Mouse (Mus musculus) hindbrain, embryonic 11.5 days (tissue): Measurements from ENCODE around the gene Hist1h2an. TPM values are rescaled to one million over a fixed set of nuclear protein-coding genes. Genes with fewer than 3 reads are reported as not detected.
"Not testable (repeated sequence)": the region's sequence is repeated elsewhere in the genome, so short reads cannot be mapped to it uniquely, and the experiment has no call there.

Source experiments
- ATAC-seq: fragments of 200-750 bp; cut with Nextera tagmentation; 2 replicates; pipeline ENCODE4 v1.8.0; 2017; ENCODE audit warnings: mild to moderate bottlenecking, moderate TSS enrichment, moderate library complexity; ENCODE audit not compliant: low FRiP score
- DNase-seq: peaks from one replicate; pipeline ENCODE4 v3.0.0-alpha.2; 2015; ENCODE audit warnings: low spot score
- H3K27ac ChIP-seq: fragments of 300-500 bp; sonication (generic); 2 replicates; pipeline ENCODE4 v1.5.1; 2014; ENCODE audit warnings: mild to moderate bottlenecking, low read depth, low read length
- H3K27me3 ChIP-seq: fragments of 300-500 bp; sonication (generic); 2 replicates; pipeline ENCODE4 v1.6.1; 2014; ENCODE audit warnings: mild to moderate bottlenecking, low read length, moderate library complexity, mixed read lengths; ENCODE audit not compliant: control insufficient read depth, insufficient read depth
- H3K36me3 ChIP-seq: fragments of 300-500 bp; sonication (generic); 2 replicates; pipeline ENCODE4 v1.6.1; 2014; ENCODE audit warnings: mild to moderate bottlenecking, low read length, moderate library complexity, mixed read lengths; ENCODE audit not compliant: control insufficient read depth, insufficient read depth
- H3K4me1 ChIP-seq: fragments of 300-500 bp; sonication (generic); replicated peaks from 2 replicates; pipeline ENCODE4 v1.6.1; 2014; ENCODE audit warnings: low read length, mixed read lengths; ENCODE audit not compliant: control insufficient read depth, insufficient read depth
- H3K4me2 ChIP-seq: fragments of 300-500 bp; sonication (generic); replicated peaks from 2 replicates; pipeline ENCODE4 v1.6.1; 2014; ENCODE audit warnings: mild to moderate bottlenecking, low read depth, low read length
- H3K4me3 ChIP-seq: fragments of 300-500 bp; sonication (generic); 2 replicates; pipeline ENCODE4 v1.5.1; 2014; ENCODE audit warnings: low read depth, low read length
- H3K9ac ChIP-seq: fragments of 300-500 bp; sonication (generic); 2 replicates; pipeline ENCODE4 v1.6.1; 2014; ENCODE audit warnings: low read depth, low read length
- H3K9me3 ChIP-seq: fragments of 300-500 bp; sonication (generic); 2 replicates; pipeline ENCODE4 v1.6.1; 2016; ENCODE audit warnings: low read length; ENCODE audit not compliant: control insufficient read depth
- WGBS: fragments of 180-500 bp; shearing (Covaris S2); extraction: QIAGEN DNeasy Blood & Tissue Kit; methylation state at CpG from one replicate; pipeline ENCODE4 v1.1.7; 2014; 5-methylcytosine and 5-hydroxymethylcytosine counted together
- polyA plus RNA-seq: library from polyadenylated mRNA; unstranded; fragments of >200 nt; fragmentation: Nextera tagmentation; extraction: Ambion mirVana; gene quantifications from 2 replicates; pipeline ENCODE4 v1.2.1, GENCODE M21; 2014

Hist1h2an gene
- polyA plus RNA-seq, 1 experiment from 2014 or later = 1.4 TPM

DNA sequence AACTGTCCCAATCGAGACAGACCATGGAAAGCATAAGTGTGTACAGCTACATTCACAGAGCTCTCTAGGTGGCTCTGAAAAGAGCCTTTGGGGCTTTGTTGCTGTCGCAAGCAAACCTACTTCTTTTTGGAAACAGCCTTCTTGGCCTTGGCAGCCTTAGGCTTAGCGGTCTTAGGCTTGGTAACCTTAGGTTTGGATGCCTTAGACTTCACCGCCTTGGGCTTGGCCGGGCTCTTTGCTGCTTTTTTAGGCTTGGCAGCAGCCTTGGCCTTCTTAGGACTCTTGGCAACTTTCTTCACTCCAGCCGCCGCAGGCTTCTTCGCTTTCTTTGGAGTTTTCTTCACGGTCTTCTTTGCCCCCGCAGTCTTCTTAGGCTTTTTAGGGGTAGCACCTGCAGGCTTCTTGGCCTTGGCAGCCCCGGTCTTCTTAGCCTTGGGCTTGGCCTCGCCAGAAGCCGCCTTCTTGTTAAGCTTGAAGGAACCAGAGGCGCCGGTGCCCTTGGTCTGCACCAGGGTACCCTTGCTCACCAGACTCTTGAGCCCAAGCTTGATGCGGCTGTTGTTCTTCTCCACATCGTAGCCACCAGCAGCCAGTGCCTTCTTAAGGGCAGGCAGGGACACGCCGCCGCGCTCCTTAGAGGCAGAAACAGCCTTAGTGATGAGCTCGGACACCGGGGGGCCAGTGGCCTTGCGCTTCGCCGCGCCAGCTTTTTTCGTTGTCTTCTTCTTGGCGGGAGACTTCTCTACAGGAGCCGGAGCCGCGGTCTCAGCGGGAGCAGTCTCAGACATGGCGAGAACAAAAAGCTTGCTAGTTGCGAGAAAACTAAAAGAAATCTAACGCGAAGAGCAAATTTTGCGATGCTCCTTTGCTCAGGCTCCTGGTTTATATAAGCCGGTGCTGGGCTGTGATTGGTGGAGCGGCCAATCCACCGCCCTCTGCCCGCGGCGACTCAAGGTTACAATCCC is 7.0 kb downstream of the Hist1h2an start, which contains the start of gene Hist1h1b:
Gene Hist1h1b, minus strand, starts transcription at position 859 of the 965 bp plus-strand sequence.
- H3K4me2 ChIP-seq = peak within 1 kb of the TSS; percentile 84
- peak within 1 kb of the TSS; percentile 55 for H3K4me3 ChIP-seq
- H3K9me3 ChIP-seq = no peaks in the 10 kb centered on the region
- no peaks in the 10 kb centered on the region for H3K36me3 ChIP-seq
- H3K9ac ChIP-seq = peak within 1 kb of the TSS; percentile 79
- ATAC-seq = peak; percentile 53
- H3K4me1 ChIP-seq = no peaks in the 10 kb centered on the region
- WGBS = under 1% methylated on average over 44 of the region's 44 CpGs
- no peaks in the 10 kb centered on the region for H3K27me3 ChIP-seq
- peak within 1 kb of the TSS; percentile 95 for H3K27ac ChIP-seq
- DNase-seq = peak; percentile 80

DNA sequence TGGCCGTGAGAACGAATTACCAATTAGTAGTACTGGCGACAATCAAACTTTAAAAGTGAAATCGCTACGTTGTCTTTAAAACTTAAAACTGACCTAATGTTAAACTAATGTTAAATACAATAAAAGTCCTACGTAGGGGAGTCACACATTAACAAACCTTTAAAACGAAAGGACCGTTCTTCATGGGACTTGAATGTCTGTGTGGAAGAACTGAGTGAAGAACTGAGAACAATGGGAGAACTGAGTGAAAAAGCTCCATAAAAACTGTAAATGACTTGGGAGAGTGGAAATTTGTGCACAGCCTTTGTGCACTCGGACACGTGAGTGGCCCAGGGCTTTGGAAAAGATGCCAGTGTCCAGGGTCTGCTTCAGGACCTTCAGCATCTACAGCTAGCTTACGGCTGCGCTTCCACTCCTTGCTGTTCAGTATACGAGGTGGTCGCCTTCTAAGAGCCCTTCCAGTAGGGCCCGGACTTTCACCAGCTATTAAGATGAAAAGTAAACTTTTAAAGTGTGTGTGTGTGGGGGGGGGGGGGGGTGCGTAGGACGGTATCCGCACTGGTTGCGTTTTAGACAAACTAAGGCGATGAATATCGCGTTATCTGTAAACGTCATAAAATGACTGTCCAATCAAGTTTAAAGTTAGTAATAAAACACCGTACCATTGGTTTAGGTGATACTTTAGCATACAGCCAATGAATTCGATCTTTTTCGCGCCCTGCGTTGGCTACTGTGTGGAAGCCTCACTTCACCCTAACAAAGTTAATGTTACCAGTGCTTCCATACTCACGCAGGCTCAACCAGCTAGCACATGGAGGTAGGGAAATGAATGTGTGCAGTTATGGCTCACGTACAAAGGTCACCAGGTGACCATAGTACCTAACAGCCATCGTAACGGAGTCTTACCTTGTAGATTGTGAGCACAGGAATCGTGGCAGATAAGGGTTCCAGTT is 7.9 kb downstream of the Hist1h2an start:
- DNase-seq (peak; percentile 85), ATAC-seq (peak; percentile 87)
- no peaks in the 10 kb centered on the region for H3K9me3 ChIP-seq
- H3K9ac ChIP-seq = peak overlapping the region; percentile 79
- WGBS = 5% methylated on average over 33 of the region's 33 CpGs
- no peaks in the 10 kb centered on the region for H3K27me3 ChIP-seq
- H3K4me1 ChIP-seq = no peaks in the 10 kb centered on the region
- peak overlapping the region; percentile 95 for H3K27ac ChIP-seq
- H3K36me3 ChIP-seq = no peaks in the 10 kb centered on the region
- H3K4me3 ChIP-seq = peak overlapping the region; percentile 55
- H3K4me2 ChIP-seq = peak overlapping the region; percentile 84

DNA sequence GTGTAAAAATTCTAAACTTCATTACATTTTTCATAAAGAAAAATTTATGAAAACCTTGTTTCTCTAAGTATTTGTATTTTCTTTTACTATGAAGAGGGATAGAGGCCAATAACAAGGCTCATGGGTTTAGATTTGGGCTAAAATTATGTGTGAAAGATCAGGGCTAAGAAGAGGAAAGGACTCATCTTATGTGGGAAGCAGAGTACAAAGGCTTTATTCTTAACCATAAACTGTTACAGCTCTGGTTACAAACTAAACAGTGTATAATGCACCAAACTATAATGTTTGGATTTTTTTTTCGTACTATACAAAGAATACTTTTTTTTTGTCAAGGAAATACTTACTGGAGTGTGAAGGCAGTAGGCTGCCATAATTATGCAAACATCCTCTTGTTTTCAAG is 31.3 kb downstream of the Hist1h2an start:
- Histone ChIP-seq H3K4me3 (no peak overlapping the region), H3K4me2 (no peak overlapping the region), H3K27me3 (no peaks in the 10 kb centered on the region), H3K9ac (no peak overlapping the region), H3K9me3 (no peaks in the 10 kb centered on the region), H3K4me1 (no peaks in the 10 kb centered on the region), H3K27ac (no peak overlapping the region), H3K36me3 (no peaks in the 10 kb centered on the region)
- 74% methylated on average over 1 of the region's 1 CpGs for WGBS
- ATAC-seq (no peak), DNase-seq (no peak)

DNA sequence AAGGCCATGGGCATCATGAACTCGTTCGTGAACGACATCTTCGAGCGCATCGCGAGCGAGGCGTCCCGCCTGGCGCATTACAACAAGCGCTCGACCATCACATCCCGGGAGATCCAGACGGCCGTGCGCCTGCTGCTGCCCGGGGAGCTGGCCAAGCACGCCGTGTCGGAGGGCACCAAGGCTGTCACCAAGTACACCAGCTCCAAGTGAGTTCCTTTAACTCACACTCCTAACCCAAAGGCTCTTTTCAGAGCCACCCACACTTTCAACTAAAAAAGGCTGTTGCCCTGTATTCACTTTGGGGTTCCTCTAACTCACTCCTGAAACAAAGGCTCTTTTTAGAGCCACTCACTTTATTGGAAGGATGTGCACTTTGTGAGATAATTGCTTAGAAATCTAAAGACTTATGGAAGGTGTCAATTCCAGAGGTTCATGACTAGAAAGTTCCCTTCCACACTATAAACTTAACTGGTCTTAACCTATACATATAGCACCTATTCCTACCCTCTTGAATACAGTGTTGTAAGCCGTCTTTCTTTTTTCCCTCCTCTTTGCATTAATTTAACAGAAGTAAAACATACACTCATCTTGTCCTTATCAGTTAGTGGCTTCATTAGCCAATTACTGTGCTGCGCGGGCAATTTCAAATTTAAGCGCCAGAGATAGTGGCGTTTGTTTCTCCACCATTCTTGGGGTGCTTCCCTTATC is 32.6 kb downstream of the Hist1h2an start:
- Histone ChIP-seq H3K4me2 (peak overlapping the region; percentile 41), H3K9ac (peak overlapping the region; percentile 28; the same call in 1 of the 2 replicates), H3K27ac (peak overlapping the region; percentile 82), H3K4me3 (peak overlapping the region; percentile 39)
- not testable (repeated sequence) for H3K36me3 ChIP-seq, H3K4me1 ChIP-seq, H3K9me3 ChIP-seq, H3K27me3 ChIP-seq
- peak; percentile 67 for DNase-seq
- ATAC-seq = peak; percentile 13
- WGBS = under 1% methylated on average over 10 of the region's 26 CpGs

DNA sequence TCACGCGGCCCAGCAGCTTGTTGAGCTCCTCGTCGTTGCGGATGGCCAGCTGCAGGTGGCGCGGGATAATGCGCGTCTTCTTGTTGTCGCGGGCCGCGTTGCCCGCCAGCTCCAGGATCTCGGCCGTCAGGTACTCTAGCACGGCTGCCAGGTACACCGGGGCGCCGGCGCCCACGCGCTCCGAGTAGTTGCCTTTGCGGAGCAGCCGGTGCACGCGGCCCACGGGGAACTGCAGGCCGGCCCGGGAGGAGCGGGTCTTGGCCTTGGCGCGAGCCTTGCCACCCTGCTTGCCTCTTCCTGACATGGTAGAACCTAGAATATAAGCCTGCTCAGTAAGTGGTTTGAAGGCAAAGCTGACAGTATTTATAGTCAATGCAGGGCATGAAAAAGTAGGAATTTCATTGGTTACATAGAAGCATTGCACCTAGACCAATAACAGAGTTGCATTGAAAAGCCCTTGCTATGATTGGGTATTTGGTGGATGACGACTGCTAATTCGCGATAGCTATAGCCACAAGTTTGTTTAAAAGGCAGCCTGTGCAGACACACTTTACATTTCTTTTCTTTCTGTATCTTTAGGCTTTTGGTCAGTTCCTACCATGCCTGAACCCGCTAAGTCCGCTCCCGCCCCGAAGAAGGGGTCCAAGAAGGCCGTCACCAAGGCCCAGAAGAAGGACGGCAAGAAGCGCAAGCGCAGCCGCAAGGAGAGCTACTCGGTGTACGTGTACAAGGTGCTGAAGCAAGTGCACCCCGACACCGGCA is 33.3 kb downstream of the Hist1h2an start, which contains the start of the genes Hist1h2ak and Hist1h2bn:
Gene Hist1h2ak, minus strand, starts transcription at position 304 of the 762 bp plus-strand sequence.
Gene Hist1h2bn, plus strand, starts transcription at position 600 of the 762 bp plus-strand sequence.
- H3K4me1 ChIP-seq, H3K27me3 ChIP-seq, H3K9me3 ChIP-seq, H3K36me3 ChIP-seq: not testable (repeated sequence)
- DNase-seq = peak; percentile 78
- Histone ChIP-seq H3K4me3 (peak within 1 kb of the TSS; percentile 39), H3K4me2 (peak within 1 kb of the TSS; percentile 61), H3K9ac (peak within 1 kb of the TSS; percentile 49), H3K27ac (peak within 1 kb of the TSS; percentile 84)
- under 1% methylated on average over 33 of the region's 50 CpGs for WGBS
- peak; percentile 93 for ATAC-seq

DNA sequence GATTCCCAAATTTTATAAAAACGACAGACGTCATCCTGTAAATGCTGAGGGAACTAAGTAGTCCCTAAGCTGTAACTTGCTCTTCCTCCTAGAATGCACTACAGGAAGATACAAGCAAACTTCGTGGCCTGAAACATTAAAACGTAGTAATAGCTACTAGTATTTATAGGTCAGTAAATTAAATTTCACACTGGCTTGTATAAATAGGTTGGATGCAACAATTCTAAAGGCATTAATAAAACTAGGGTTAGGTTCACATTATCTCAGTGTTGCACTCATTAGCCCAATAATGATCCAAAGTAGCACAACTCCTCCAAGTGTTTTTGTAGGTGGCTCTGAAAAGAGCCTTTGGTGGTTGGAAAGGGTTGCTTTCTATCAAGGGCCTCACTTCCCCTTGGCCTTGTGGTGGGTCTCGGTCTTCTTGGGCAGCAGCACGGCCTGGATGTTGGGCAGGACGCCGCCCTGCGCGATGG is 33.9 kb downstream of the Hist1h2an start:
- Histone ChIP-seq H3K27ac (peak overlapping the region; percentile 84), H3K9ac (peak overlapping the region; percentile 49), H3K9me3 (no peaks in the 10 kb centered on the region), H3K27me3 (no peaks in the 10 kb centered on the region), H3K4me1 (no peaks in the 10 kb centered on the region), H3K4me2 (peak overlapping the region; percentile 61), H3K4me3 (peak overlapping the region; percentile 39), H3K36me3 (no peaks in the 10 kb centered on the region)
- DNase-seq (peak; percentile 54), ATAC-seq (no peak)
- 3% methylated on average over 10 of the region's 10 CpGs for WGBS

DNA sequence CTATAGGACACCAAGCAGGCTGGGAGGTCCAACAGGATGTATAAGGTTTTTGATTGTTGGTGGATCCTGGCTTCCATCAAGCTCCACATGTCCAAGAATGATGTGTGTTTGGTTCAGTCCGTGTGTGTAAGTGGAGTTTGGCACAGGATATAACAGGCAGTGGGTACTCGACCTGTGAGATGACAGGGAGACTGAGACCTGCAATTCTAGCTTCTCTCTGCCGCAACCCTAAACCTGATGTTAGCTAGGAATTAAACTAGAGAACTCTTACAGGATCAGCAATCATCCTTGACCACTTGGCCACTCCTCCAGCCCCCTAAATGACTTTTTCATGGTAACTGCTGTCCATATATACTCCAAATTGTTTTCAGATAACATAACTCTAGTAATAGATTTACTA is 34.7 kb downstream of the Hist1h2an start:
- Histone ChIP-seq H3K4me2 (no peak overlapping the region), H3K36me3 (no peaks in the 10 kb centered on the region), H3K4me3 (no peak overlapping the region), H3K9me3 (no peaks in the 10 kb centered on the region), H3K27ac (peak overlapping the region; percentile 59; the same call in 1 of the 2 replicates), H3K4me1 (no peaks in the 10 kb centered on the region; the same call in 1 of the 2 replicates), H3K9ac (no peak overlapping the region), H3K27me3 (no peaks in the 10 kb centered on the region)
- DNase-seq = peak; percentile 38
- no peak for ATAC-seq
- 49% methylated on average over 3 of the region's 3 CpGs for WGBS
